Mouse (Mus musculus) ES-E14 (cell line): ENCODE measurements around the gene Sarnp. TPM values are rescaled to one million over a fixed set of nuclear protein-coding genes. Genes with fewer than 3 reads are reported as not detected.
"Not testable (repeated sequence)": the region's sequence is repeated elsewhere in the genome, so short reads cannot be mapped to it uniquely, and the experiment has no call there.

Source experiments
- DNase-seq: peaks from one replicate; pipeline ENCODE4 v3.0.0-alpha.2; 2013; ENCODE audit warnings: low read depth, low spot score
- H3K27ac ChIP-seq: 2 replicates; pipeline ENCODE4 v1.5.1; 2012; ENCODE audit warnings: low read depth, mild to moderate bottlenecking, low read length, moderate library complexity, mixed read lengths; ENCODE audit not compliant: poor library complexity, insufficient read depth, severe bottlenecking
- H3K36me3 ChIP-seq: 2 replicates; pipeline ENCODE4 v1.6.1; 2012; ENCODE audit warnings: mild to moderate bottlenecking, low read length, moderate library complexity, mixed read lengths; ENCODE audit not compliant: control insufficient read depth, poor library complexity, insufficient read depth, severe bottlenecking
- H3K4me1 ChIP-seq, 2 experiments: fragments of 150-350 bp in 1 of 2; sonication (generic) in 1 of 2; 2 replicates each; pipeline ENCODE4 v1.6.1; 2012; ENCODE audit warnings: low read length in 2 of 2, mild to moderate bottlenecking in 1 of 2, mixed read lengths in 1 of 2; ENCODE audit not compliant: control insufficient read depth in 2 of 2, insufficient read depth in 2 of 2, poor library complexity in 1 of 2
- H3K4me3 ChIP-seq, 2 experiments: fragments of 150-350 bp in 1 of 2; sonication (generic) in 1 of 2; 2 replicates each; pipeline ENCODE4 v1.5.1; 2012; ENCODE audit warnings: low read length in 2 of 2, low read depth in 1 of 2, mild to moderate bottlenecking in 1 of 2, mixed read lengths in 1 of 2; ENCODE audit not compliant: insufficient read depth in 1 of 2, poor library complexity in 1 of 2, severe bottlenecking in 1 of 2
- H3K9ac ChIP-seq: 2 replicates; pipeline ENCODE4 v1.6.1; 2012; ENCODE audit warnings: low read depth, mild to moderate bottlenecking, low read length, mixed read lengths; ENCODE audit not compliant: poor library complexity, insufficient read depth, severe bottlenecking
- H3K9me3 ChIP-seq: fragments of 150-350 bp; sonication (generic); 2 replicates; pipeline ENCODE4 v1.6.1; 2012; ENCODE audit warnings: low read depth, mild to moderate bottlenecking, low read length; ENCODE audit not compliant: control insufficient read depth, insufficient read depth
- CHD2 ChIP-seq: IDR thresholded peaks from 2 replicates; pipeline ENCODE4 v1.6.1; 2014; ENCODE audit warnings: mild to moderate bottlenecking, low read depth, low read length, inconsistent platforms
- HCFC1 ChIP-seq: IDR thresholded peaks from 2 replicates; pipeline ENCODE4 v1.6.1; 2012; ENCODE audit warnings: low read length, inconsistent platforms, borderline replicate concordance; ENCODE audit not compliant: insufficient read depth
- MAFK ChIP-seq: IDR thresholded peaks from 2 replicates; pipeline ENCODE4 v1.6.1; 2014; ENCODE audit warnings: mild to moderate bottlenecking, low read depth, low read length, inconsistent platforms; ENCODE audit not compliant: insufficient read depth
- ZC3H11A ChIP-seq: IDR thresholded peaks from 2 replicates; pipeline ENCODE4 v1.6.1; 2012; ENCODE audit warnings: low read depth, mild to moderate bottlenecking, inconsistent platforms, low read length, borderline replicate concordance
- ZNF384 ChIP-seq: IDR thresholded peaks from 2 replicates; pipeline ENCODE4 v1.6.1; 2012; ENCODE audit warnings: low read depth, low read length, inconsistent platforms
- in situ Hi-C, 2 experiments: fragments of 600-800 bp; cut with MboI; formaldehyde crosslinking; loops; one replicate each; pipeline ENCODE4 v1.15.1; 2025; ENCODE audit warnings: low sequenced_read_pairs in 2 of 2, inconsistent platforms in 1 of 2; ENCODE audit not compliant: unreplicated experiment in 2 of 2
- total RNA-seq: library from RNA; depleted of rRNA; stranded (reverse); fragments of 300-350 nt; gene quantifications from 2 replicates; pipeline ENCODE4 v1.2.3, GENCODE M21; 2012

Sarnp gene
- total RNA-seq, 1 experiment: 101 TPM

- Histone ChIP-seq H3K9ac (peak within 1 kb of the TSS; percentile 84), H3K27ac (peak within 1 kb of the TSS; percentile 24; the same call in 1 of the 2 replicates), H3K36me3 (peaks cover 14% of the 10 kb centered on the region), H3K4me1 (peaks cover 2 to 5% of the 10 kb centered on the region in 2 experiments; a peak in 3 of 4 replicates), H3K9me3 (no peaks in the 10 kb centered on the region), H3K4me3 (peak within 1 kb of the TSS; percentile 80 to 100)
- TF ChIP-seq CHD2 (peak; percentile 94), MAFK (no peak), ZNF384 (no peak), HCFC1 (peak; percentile 70; the same call in 1 of the 2 replicates), ZC3H11A (no peak)
- in situ Hi-C loops: no loop called here
- peak; percentile 100 for DNase-seq
These were observed 4.4 kb downstream of the Sarnp start, which contains the start of gene Ormdl2 for GRCm38 (mm10) chr10:128821358-128822056. Gene Ormdl2, minus strand, starts transcription at chr10:128821645.

- no peak for TF ChIP-seq CHD2
- no peak for TF ChIP-seq MAFK
- TF ChIP-seq ZNF384: no peak
- TF ChIP-seq ZC3H11A: no peak
- TF ChIP-seq HCFC1: no peak
- Histone ChIP-seq H3K9me3 (no peaks in the 10 kb centered on the region), H3K4me1 (peaks cover 2 to 5% of the 10 kb centered on the region in 2 experiments; a peak in 3 of 4 replicates), H3K36me3 (peaks cover 8% of the 10 kb centered on the region), H3K27ac (peak overlapping the region; percentile 24; the same call in 1 of the 2 replicates), H3K4me3 (peak overlapping the region; percentile 80 to 100), H3K9ac (peak overlapping the region; percentile 84)
- in situ Hi-C loops: no loop called here
- no peak for DNase-seq
These were observed 5.0 kb downstream of the Sarnp start for GRCm38 (mm10) chr10:128822135-128822534.

GRCm38 (mm10) chr10:128823087-128823486 lies 6.0 kb downstream of the Sarnp start:
- H3K36me3 ChIP-seq, H3K4me1 ChIP-seq, in situ Hi-C loops, H3K27ac ChIP-seq, H3K9me3 ChIP-seq, DNase-seq: not testable (repeated sequence)
- Histone ChIP-seq H3K9ac (peak overlapping the region; percentile 84; the same call in 1 of the 2 replicates), H3K4me3 (peak overlapping the region; percentile 80 to 100)

GRCm38 (mm10) chr10:128823821-128824220 lies 6.7 kb downstream of the Sarnp start:
- Histone ChIP-seq H3K36me3 (peaks cover 3% of the 10 kb centered on the region), H3K4me1 (peaks cover 2 to 5% of the 10 kb centered on the region in 2 experiments; a peak in 3 of 4 replicates), H3K4me3 (peak overlapping the region in 1 of 2 experiments; percentile 100; a peak in 2 of 4 replicates), H3K27ac (no peak overlapping the region), H3K9ac (peak overlapping the region; percentile 37; the same call in 1 of the 2 replicates), H3K9me3 (no peaks in the 10 kb centered on the region)
- in situ Hi-C loops: no loop called here
- TF ChIP-seq CHD2: no peak
- no peak for TF ChIP-seq ZNF384
- no peak for TF ChIP-seq HCFC1
- no peak for TF ChIP-seq ZC3H11A
- TF ChIP-seq MAFK: no peak
- no peak for DNase-seq
